Comparison of ENCODE assay signal across 10 mouse cellular contexts in genomic region chr16:45690178-45690577, GRCm38 (mm10). TPM values are rescaled to one million over a fixed set of nuclear protein-coding genes. Genes with fewer than 3 reads are reported as not detected.
A peak's percentile ranks its signal among the peaks of the same experiment; 100 is the strongest.
DNase-seq lines count a peak whose midpoint lies in the region; ATAC-seq lines count a peak whose summit lies in the region.
"Had no signal": no experiment of that assay in that cellular context is flagged by ENCODE, and none has a peak within 500 bp of the region (broad histone marks: within the 10 kb centered on the region; RNA-seq: fewer than 3 reads in every experiment).

No protein-coding gene starts in this region.

- intact Hi-C loops in heart, postnatal 14 days (cut with DNase I): no loop called here

- H3K4me2 ChIP-seq in midbrain, embryonic 12.5 days (replicated peaks): no peak overlapping the region
- H3K4me2 ChIP-seq: liver, embryonic 15.5 days had no signal

- no peaks in the 10 kb centered on the region for H3K9me3 ChIP-seq in midbrain, embryonic 12.5 days
- H3K9me3 ChIP-seq: liver, embryonic 15.5 days had no signal

- H3K9ac ChIP-seq in midbrain, embryonic 12.5 days (replicated peaks): no peak overlapping the region
- H3K9ac ChIP-seq: liver, embryonic 15.5 days had no signal

- DNase-seq in 3T3-L1 (ENCODE audit: low read depth, low spot score) (peak; percentile 34), ZHBTc4 (ENCODE audit: low read depth, low spot score) (peak; percentile 54)
- no peak for DNase-seq in cerebellum, postnatal 4 days (ENCODE audit: low spot score in 2 of 2)
- DNase-seq in adrenal gland, postnatal 25 days: no peak
- DNase-seq in heart, postnatal 14 days: no peak

- peak; percentile 12 to 32; a peak in 1 of 4 replicates for ATAC-seq in hematopoietic stem cell, adult 5-6 weeks (replicated peaks in 1 of 2; ENCODE audit: insufficient read depth in 1 of 2, low FRiP score in 2 of 2, low TSS enrichment in 1 of 2, low read depth in 1 of 2, poor library complexity in 2 of 2, severe bottlenecking in 2 of 2)
- peak; percentile 50; the same call in 1 of the 2 replicates for ATAC-seq in midbrain, embryonic 12.5 days (ENCODE audit: low FRiP score, low read depth)
- no peak for ATAC-seq in megakaryocyte progenitor cell, adult 5-6 weeks (replicated peaks; ENCODE audit: poor library complexity)

- H3K27me3 ChIP-seq in midbrain, embryonic 12.5 days: no peaks in the 10 kb centered on the region
- H3K27me3 ChIP-seq: liver, embryonic 15.5 days had no signal

- H3K4me3 ChIP-seq in midbrain, embryonic 12.5 days: no peak overlapping the region
- H3K4me3 ChIP-seq: liver, embryonic 15.5 days had no signal

- H3K27ac ChIP-seq in midbrain, embryonic 12.5 days (replicated peaks): no peak overlapping the region
- H3K27ac ChIP-seq: liver, embryonic 15.5 days had no signal

- peaks cover 11% of the 10 kb centered on the region for H3K4me1 ChIP-seq in midbrain, embryonic 12.5 days
- H3K4me1 ChIP-seq: liver, embryonic 15.5 days had no signal

- under 1% methylated on average over 4 of the region's 4 CpGs for WGBS in midbrain, embryonic 12.5 days

- H3K36me3 ChIP-seq in midbrain, embryonic 12.5 days: no peaks in the 10 kb centered on the region
- H3K36me3 ChIP-seq: liver, embryonic 15.5 days had no signal

RNA-seq across cellular contexts. Expression of gene Tmprss7, which starts 3.3 kb away (rescaled TPM):
- total RNA-seq in hematopoietic stem cell, adult 5-6 weeks (2017): 0.25 and 1.3 TPM in 2 replicates
- 0.52 and 0.85 TPM in 2 replicates for polyA plus RNA-seq in midbrain, embryonic 12.5 days (2016; fragmentation: Nextera tagmentation; extraction: Ambion mirVana)
- total RNA-seq in megakaryocyte progenitor cell, adult 5-6 weeks (2015): 0.46 and 0.74 TPM in 2 replicates
- 0.12 and 0.81 TPM in 2 replicates for total RNA-seq in megakaryocyte progenitor cell, adult 5-6 weeks (2017)
- total RNA-seq in adrenal gland, postnatal 25 days (2021): 0.21 TPM in 1 of 2 replicates, not detected in the other
- not detected for total RNA-seq in heart, postnatal 14 days (2021)
- total RNA-seq: heart, postnatal 10 days had no signal

RNA-seq across cellular contexts. Expression of gene Tagln3, which starts 34.2 kb away (rescaled TPM):
- not detected in 2 replicates for total RNA-seq in hematopoietic stem cell, adult 5-6 weeks (2017)
- 383 and 400 TPM in 2 replicates for polyA plus RNA-seq in midbrain, embryonic 12.5 days (2016; fragmentation: Nextera tagmentation; extraction: Ambion mirVana)
- total RNA-seq in megakaryocyte progenitor cell, adult 5-6 weeks (2015): not detected in 2 replicates
- not detected in 2 replicates for total RNA-seq in megakaryocyte progenitor cell, adult 5-6 weeks (2017)
- 4.9 and 5.0 TPM in 2 replicates for total RNA-seq in adrenal gland, postnatal 25 days (2021)
- under 1 TPM; 0.38 to 0.54 TPM for total RNA-seq in heart, postnatal 14 days (2021)

RNA-seq across cellular contexts. Expression of gene BC016579, which starts 36.3 kb away (rescaled TPM):
- 3.9 and 8.8 TPM in 2 replicates for total RNA-seq in hematopoietic stem cell, adult 5-6 weeks (2017)
- polyA plus RNA-seq in midbrain, embryonic 12.5 days (2016; fragmentation: Nextera tagmentation; extraction: Ambion mirVana): 0.08 and 0.10 TPM in 2 replicates
- total RNA-seq in megakaryocyte progenitor cell, adult 5-6 weeks (2015): 1.0 and 2.2 TPM in 2 replicates
- total RNA-seq in megakaryocyte progenitor cell, adult 5-6 weeks (2017): 0.17 and 0.61 TPM in 2 replicates
- 0.15 TPM in 1 of 2 replicates, not detected in the other for total RNA-seq in adrenal gland, postnatal 25 days (2021)
- total RNA-seq in heart, postnatal 14 days (2021): not detected
- total RNA-seq: heart, postnatal 10 days had no signal

RNA-seq across cellular contexts. Expression of gene Abhd10, which starts 52.6 kb away (rescaled TPM):
- total RNA-seq in hematopoietic stem cell, adult 5-6 weeks (2017): 17.7 and 27.3 TPM in 2 replicates
- 48.9 and 49.5 TPM in 2 replicates for polyA plus RNA-seq in midbrain, embryonic 12.5 days (2016; fragmentation: Nextera tagmentation; extraction: Ambion mirVana)
- total RNA-seq in megakaryocyte progenitor cell, adult 5-6 weeks (2015): 22.5 and 25.0 TPM in 2 replicates
- total RNA-seq in megakaryocyte progenitor cell, adult 5-6 weeks (2017): 18.2 and 27.4 TPM in 2 replicates
- 23.3 and 30.0 TPM in 2 replicates for total RNA-seq in adrenal gland, postnatal 25 days (2021)
- total RNA-seq in heart, postnatal 14 days (2021): 10 to 100 TPM; 17.3 to 18.9 TPM

Comparison
In these comparisons a context has a peak if more than half of its experiments do, and no peak if none do; other contexts are left out.
1. DNase-seq: peak in 3T3-L1 (single experiment) and ZHBTc4 (single experiment); none in cerebellum, postnatal 4 days (0 of 2), adrenal gland, postnatal 25 days (single experiment) and heart, postnatal 14 days (0 of 2).